Mouse (Mus musculus) cortical plate, adult 2 months (tissue): ENCODE results near the gene Exosc5.

Experiments used
- CTCF ChIP-seq: fragments of 200-500 bp; IDR thresholded peaks from 2 replicates; pipeline ENCODE4 v1.5.1; 2011; ENCODE audit warnings: mild to moderate bottlenecking, control low read depth, low read length; ENCODE audit not compliant: insufficient read depth; ENCODE audit errors: extremely low read depth
- POLR2A ChIP-seq: fragments of 200-500 bp; IDR thresholded peaks from 2 replicates; pipeline ENCODE4 v1.6.1; 2011; ENCODE audit warnings: mild to moderate bottlenecking, low read length, control low read depth; ENCODE audit not compliant: insufficient read depth; ENCODE audit errors: extremely low read depth

- no peak for TF ChIP-seq CTCF
- no peak for TF ChIP-seq POLR2A
Observed at GRCm38 (mm10) chr7:25683474-25684180, 24.7 kb downstream of the Exosc5 start.
